Mouse (Mus musculus) right cerebral cortex, postnatal 25 days (tissue): ENCODE data around the gene Sept8.
A peak's percentile ranks its signal among the peaks of the same experiment; 100 is the strongest.

ENCODE experiments used
- DNase-seq: peaks from one replicate; pipeline ENCODE4 v3.0.0; 2022

Sept8 gene

GRCm38 (mm10) chr11:53496946-53497345 lies 22.1 kb upstream of the Sept8 start:
- peak; percentile 65 for DNase-seq

DNA sequence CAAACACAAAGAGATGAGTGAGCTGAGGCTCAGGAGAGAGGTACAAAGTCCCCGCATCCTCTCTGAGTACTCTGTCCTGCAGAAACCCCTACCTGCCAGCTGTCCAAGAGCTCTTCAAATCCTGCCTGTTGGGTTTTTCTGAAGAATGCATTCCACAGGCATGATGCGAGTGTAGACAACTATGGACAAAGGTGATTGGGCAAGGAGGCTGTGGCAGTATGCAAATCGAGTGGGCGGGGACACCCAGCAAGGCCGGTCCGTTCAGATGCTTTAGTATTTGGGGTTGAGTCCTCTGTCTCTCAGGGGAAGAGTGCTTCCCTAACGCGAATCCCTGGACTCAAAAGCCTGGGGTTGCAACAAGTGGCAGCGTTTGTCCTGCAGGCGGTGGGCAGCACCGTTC lies 18.5 kb upstream of the Sept8 start:
- no peak for DNase-seq

DNA sequence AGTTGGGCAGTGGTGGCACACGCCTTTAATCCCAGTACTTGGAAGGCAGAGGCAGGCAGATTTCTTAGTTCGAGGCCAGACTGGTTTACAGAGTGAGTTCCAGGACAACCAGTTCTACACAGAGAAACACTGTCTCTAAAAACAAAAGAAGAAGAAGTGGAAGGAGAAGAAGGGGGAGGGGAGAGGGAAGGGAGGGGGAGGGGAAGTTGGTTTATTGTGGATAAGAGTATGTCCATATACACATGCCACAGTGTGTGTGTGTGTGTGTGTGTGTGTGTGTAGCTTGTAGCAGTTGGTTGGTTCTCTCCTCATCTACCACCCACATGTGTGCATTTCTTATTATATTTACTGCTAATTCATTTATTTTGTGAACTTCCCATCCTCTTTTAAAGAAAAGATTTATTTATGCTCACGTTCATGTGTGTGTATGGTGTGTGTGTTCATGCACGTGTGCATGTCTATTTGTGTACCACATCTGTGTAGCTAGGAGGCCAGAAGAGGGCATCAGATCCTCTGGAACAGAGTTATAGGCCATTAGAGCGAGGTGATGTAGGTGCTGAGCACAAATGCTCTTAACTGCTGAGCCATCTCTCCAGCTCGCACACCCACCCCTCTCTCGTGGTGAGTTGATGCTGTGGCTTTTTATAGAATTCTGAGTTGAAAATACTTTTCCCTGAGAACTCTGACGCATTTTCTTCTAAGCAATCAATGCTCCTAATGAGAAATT lies 16.9 kb upstream of the Sept8 start:
- DNase-seq = no peak

DNA sequence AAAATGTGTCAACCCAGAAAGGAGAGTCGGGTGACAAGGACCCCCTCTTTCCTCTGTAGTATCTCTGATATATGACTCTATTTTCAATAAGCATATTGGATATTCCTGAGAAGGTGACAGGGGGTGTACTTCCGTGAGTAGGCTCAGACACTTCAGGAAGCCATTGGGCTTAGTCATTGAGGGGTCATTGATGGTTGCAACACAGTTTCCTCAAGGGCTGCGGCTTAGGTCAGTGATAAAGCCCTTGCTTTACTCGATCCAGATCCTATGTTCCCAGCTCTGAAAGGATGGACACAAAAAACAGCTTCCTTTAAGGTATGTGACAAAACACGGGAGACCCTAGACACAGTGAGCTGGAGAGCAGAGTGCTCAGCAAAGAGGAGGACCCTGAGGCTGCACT lies 15.3 kb upstream of the Sept8 start:
- no peak for DNase-seq

- DNase-seq = no peak
Measured at GRCm38 (mm10) chr11:53504376-53504775, 14.7 kb upstream of the Sept8 start.

DNA sequence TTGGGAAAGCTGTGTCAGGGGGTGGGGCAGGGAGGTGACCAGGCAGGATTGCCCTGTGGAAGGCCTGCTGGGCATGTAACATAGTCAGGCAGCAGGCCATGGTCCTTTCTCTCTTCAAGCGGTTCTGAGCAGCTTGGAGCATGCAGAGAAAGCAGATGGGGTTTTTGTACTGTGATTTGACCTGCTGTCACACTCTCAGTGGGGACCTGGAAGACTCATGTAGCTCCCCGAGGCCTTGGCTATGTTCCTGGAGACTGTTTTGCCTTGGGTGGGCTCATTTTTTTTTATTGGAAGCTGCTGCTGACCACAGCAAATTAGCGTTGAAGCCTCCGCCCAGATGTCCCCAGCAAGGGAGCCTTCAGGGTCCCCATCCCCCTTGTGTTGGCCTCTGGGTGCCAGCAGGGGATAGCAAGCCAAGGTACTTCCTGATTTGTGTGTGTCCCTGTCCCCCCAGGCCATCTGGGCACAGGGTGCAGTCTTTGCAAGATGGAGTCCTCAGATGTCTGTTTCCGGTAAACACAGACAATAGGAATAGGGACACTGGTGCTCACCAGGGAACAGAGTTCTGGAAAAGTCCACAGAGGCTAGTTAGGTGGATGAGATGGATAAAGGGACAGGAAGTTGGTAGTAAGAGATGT lies 13.9 kb upstream of the Sept8 start:
- DNase-seq = no peak

DNA sequence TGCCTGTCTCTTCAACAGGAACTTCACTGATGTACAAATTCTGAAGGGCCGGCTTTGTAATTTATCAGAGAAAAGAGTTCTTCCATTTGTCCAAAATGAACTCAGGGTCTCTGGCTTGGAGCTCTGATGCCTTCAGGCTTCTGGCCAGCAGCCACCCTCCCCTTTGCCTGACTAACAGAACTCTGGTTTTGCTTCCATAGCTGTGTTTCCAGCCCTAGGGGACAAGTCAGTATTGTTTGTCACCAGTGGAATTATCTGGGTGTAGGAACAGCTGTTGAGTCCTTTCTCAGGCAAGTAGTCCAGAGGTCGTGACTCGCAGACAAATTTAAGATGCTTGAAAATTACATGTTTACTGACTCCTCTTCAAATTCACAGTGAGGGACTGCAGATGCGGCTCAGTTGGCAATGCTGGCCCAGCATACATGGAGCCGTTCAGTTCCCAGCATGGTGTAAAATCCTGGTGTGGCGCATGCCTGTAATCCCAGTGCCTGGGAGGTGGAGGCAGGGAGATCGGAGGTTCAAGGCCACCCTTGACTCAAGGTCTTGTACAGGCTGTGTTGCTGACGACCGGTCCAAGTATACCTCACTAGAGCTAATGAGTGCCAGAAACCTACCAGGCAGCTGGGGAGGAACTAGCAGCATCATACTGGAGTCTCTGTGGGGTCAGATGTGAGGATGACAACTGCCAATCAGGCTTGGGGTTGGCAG lies 11.8 kb upstream of the Sept8 start:
- DNase-seq = no peak

GRCm38 (mm10) chr11:53508152-53508551 lies 10.9 kb upstream of the Sept8 start:
- no peak for DNase-seq

DNA sequence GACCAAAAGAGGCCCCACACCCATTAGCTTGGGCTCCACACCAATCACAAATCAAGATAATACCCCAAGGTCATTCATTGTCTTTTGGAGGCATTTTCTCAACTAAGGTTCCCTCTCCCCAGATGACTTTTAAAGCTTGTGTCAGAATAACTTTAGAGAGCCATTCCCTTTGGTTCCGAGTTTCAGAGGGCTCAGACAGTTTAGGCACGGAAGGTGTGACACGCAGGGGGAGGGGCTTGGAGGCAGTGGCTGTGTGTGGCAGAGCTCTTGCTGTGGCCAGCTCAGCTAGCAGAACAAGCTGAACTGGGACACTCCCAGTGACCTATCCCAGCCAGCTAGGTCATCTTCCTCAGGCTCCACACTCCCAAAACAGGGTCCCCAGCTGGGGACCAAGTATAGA lies 10.5 kb upstream of the Sept8 start:
- DNase-seq = no peak

GRCm38 (mm10) chr11:53510351-53510750 lies 8.7 kb upstream of the Sept8 start:
- no peak for DNase-seq

DNA sequence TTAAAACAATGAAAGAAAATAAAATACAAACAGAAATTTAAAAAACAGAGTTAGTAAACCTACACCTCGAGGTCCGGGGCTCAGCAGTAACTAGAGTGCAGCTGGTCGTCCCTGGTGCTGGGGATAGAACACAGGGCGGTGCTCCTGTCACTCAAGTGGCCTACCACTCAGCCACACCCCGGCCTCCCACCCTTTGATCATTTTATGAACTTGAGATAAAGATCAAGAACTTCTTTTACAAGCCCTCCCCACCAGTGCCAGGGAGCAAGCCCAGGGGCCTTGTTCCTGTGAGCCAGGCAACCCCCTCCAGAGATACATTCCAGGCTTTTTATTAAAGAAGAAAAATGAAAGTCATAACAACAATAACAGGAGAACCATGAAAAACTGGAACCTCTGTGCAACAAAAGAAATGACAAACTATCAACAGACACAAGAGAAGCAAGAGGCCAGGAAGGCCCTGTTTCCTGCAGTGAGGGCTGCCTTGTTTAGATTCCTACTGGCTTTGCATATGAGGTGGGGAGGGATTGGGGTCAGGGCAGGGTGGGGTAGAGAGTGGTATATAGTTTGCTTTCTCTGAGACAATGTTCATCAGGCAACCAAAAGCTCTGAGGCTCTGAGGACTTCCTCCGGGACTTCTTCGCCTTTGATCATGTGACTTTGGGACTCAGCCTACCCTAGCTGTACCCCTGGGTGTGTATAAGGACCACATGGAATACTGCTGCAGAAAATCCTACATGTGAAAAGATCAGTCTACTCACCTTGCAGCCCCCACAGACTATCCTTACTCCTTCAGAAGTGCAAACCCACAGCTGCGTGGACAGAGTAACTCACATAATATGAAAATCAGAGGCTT lies 2.1 kb upstream of the Sept8 start:
- DNase-seq = no peak

DNA sequence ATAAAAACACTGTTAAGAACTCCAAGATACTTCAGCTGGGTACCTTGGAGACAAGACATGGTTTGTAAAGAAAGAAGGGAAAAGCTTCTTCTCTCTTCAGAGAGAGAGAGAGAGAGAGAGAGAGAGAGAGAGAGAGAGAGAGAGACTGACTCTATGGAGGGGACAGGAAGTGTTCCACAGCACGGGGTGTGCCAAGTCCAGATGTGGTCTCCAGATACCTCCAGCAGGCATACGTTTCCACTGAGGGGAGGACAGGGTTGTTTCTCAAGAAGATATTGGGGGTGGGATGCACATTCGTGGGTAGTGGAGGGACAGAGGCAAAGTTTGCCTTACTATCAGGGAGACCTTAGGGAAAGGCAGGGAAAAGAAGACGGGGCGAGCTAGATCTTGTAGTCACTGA lies 298 bp upstream of the Sept8 start:
- DNase-seq = no peak

- DNase-seq = peak; percentile 81
Measured at GRCm38 (mm10) chr11:53520122-53520978, 1.3 kb downstream of the Sept8 start.

GRCm38 (mm10) chr11:53521120-53521820 lies 2.2 kb downstream of the Sept8 start:
- no peak for DNase-seq

- no peak for DNase-seq
Measured at GRCm38 (mm10) chr11:53521821-53522131, 2.7 kb downstream of the Sept8 start.

DNA sequence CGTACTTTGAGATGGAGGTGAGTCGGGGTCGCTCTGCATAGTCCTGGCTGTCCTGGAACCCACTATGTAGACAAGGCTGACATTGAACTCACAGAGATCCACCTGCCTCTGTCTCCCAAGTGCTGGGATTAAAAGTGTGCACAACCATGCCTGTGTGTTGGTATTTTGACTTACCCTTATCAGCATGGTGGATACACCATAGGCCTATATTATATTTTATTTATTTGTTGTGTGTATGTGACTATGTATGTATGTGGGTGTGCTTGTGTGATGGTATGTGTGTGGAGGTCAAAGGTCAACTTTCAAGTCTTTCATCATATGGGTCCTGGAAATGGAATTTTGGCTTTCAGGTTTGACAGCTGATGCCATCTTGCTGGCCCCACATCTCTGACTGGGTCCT lies 3.3 kb downstream of the Sept8 start:
- DNase-seq = no peak

GRCm38 (mm10) chr11:53522930-53523329 lies 3.9 kb downstream of the Sept8 start:
- DNase-seq = peak; percentile 75

GRCm38 (mm10) chr11:53523545-53524405 lies 4.7 kb downstream of the Sept8 start:
- DNase-seq = no peak

DNA sequence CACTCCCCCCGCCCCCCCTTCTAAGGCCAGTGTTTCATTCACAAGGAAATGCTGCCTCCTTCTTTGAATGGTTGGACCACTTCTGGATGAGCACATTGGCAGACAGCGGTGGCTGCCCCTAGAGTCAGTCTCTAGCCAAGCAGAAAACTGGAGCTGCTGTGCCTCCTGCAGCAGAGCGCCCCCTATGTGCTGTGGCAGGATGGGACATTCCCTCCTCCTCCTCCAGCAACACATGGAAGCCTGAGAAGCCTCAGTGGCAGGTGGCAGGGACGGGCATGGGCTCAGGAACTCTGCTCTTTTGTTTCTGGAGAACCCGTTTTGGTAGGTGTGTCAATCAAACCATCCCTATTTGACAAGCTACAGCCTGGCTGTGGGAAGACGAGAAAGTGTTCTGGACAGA lies 5.8 kb downstream of the Sept8 start:
- DNase-seq = no peak

GRCm38 (mm10) chr11:53525461-53525860 lies 6.4 kb downstream of the Sept8 start:
- no peak for DNase-seq
